In the genomic region with DNA sequence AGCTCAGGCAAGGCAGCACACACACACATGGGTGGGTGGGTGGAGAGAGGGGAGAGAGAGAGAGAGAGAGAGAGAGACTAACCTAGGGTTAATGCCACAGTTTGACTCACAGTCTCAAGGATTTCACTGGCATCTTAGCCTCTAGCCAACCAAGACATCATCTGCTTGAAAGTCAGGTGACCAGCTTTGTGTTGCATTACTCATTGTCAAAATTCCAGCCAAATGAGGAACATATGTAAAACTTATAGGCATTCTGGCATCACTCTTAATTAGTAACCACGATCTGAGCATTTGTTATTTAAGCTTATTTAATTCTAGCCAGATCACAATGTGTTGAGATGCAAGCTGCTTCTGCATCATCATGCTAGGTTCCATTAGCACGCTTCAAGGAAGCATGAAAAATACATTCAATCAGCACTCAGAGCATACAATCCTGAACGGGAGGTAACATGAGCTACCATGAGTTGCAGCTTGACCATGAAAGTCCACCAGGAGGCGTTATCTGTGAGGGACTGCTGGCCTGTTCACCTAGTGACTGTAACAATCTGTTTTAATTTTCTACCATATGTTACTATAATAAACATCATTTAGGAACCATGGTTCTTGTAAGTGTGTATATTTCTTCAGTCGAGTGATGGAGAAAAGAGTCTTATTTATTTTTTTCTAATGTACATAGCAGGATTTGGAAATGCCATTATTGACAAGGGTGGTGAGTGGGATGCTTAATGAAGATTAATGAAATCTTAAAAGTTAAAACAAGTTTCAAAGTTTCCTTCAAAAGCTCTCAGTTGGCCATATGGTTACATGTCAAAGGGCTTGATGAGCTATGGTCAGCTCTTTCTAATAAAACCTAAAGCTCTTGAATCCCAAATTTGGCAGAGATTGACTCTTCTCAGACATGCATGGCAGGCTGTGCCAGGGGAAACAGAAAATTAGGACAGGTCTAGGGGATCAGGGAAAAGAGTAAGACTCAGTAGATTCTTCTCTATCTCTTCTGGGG, we compare ENCODE assay signal across 12 mouse cellular contexts.
"Had no signal": no experiment of that assay in that cellular context is flagged by ENCODE, and none has a peak within 500 bp of the region (broad histone marks: within the 10 kb centered on the region; RNA-seq: fewer than 3 reads in every experiment).

No protein-coding gene starts in this region.

- H3K27ac ChIP-seq: left cerebral cortex, adult 2 months; limb, embryonic 10.5 days; liver, embryonic 15.5 days; midbrain, embryonic 15.5 days; neural tube, embryonic 12.5 days had no signal

- DNase-seq: kidney, postnatal 10 days; kidney, postnatal 4 days; lung, adult 2 months; lung, postnatal 36 days; spleen, adult 18-20 months; thymus, adult 18-20 months; thymus, postnatal 14 days had no signal

- H3K36me3 ChIP-seq: limb, embryonic 10.5 days; liver, embryonic 15.5 days; midbrain, embryonic 15.5 days; neural tube, embryonic 12.5 days had no signal

- H3K9me3 ChIP-seq: limb, embryonic 10.5 days; liver, embryonic 15.5 days; midbrain, embryonic 15.5 days; neural tube, embryonic 12.5 days had no signal

- H3K27me3 ChIP-seq: liver, embryonic 15.5 days; midbrain, embryonic 15.5 days; neural tube, embryonic 12.5 days had no signal

- H3K4me1 ChIP-seq: limb, embryonic 10.5 days; liver, embryonic 15.5 days; midbrain, embryonic 15.5 days; neural tube, embryonic 12.5 days had no signal

- H3K4me3 ChIP-seq: left cerebral cortex, adult 2 months; limb, embryonic 10.5 days; liver, embryonic 15.5 days; midbrain, embryonic 15.5 days; neural tube, embryonic 12.5 days had no signal
